Mouse (Mus musculus) brain, embryonic 14.5 days (tissue): ENCODE measurements around the gene Cdyl.

Experiments
- CTCF ChIP-seq: fragments of 200-500 bp; IDR thresholded peaks from 2 replicates; pipeline ENCODE4 v1.5.1; 2012; ENCODE audit warnings: inconsistent platforms, mild to moderate bottlenecking, moderate library complexity, borderline replicate concordance; ENCODE audit not compliant: insufficient read depth, insufficient read length; ENCODE audit errors: extremely low read depth
- POLR2A ChIP-seq: fragments of 200-500 bp; IDR thresholded peaks from 2 replicates; pipeline ENCODE4 v1.6.1; 2012; ENCODE audit warnings: mild to moderate bottlenecking, inconsistent platforms, borderline replicate concordance; ENCODE audit not compliant: poor library complexity, insufficient read depth, insufficient read length, severe bottlenecking; ENCODE audit errors: extremely low read depth

DNA sequence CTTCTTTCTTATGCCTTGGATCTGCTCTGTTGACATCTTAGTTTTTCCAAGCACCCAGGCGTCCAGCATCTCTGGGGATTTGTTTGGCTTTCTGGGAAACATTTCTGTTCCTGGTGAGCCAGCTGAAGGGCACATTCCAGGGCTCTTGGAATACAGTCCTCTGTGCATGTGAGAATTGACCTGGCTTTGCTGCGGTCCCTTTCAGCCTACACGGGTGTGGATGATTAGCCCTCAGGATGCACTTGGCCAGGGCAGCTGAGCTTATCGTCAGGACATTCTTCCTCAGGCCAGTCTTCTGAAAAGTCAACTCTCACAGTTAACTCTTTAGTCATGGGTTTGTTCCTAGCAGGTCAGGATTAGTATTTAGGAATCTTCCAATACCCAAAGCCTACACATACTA, 136.7 kb downstream of the Cdyl start:
- no peak for TF ChIP-seq CTCF
- TF ChIP-seq POLR2A = no peak
